Mouse (Mus musculus): ENCODE results near the gene Ppp1r9b. TPM values are rescaled to one million over a fixed set of nuclear protein-coding genes. Genes with fewer than 3 reads are reported as not detected.
"Not testable (repeated sequence)": the region's sequence is repeated elsewhere in the genome, so short reads cannot be mapped to it uniquely, and the experiment has no call there.

The Ppp1r9b gene
- polyA plus RNA-seq, 1 experiment = 29.9 TPM

DNA sequence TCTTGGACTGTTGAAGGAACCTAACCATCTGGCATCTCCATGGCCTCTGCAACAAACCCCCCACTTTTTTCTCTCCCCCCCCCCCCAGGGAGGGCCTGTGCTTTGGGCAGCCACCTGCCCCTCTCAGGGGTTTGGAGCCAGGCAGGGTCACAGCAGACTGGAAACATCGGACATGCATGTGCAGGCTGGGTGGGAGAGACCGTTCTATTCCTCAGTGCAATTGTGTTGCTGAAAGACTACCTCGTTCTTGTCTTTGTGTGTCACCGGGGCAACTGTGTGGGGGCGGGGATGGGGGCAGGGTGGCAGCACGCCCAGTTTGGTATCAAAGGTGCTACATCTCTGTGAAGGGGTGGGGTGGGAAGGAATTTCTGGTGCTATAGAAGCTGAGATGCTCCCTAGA, 38.7 kb upstream of the Ppp1r9b start:
- Histone ChIP-seq H3K27me3 (replicated peaks; ENCODE audit: control insufficient read depth, insufficient read depth, low read length) (no peaks in the 10 kb centered on the region), H3K4me3 (ENCODE audit: insufficient read depth, low read depth, low read length) (no peak overlapping the region), H3K27ac (ENCODE audit: insufficient read depth, low read depth, low read length) (no peak overlapping the region), H3K4me1 (ENCODE audit: control insufficient read depth, insufficient read depth, low read length) (no peaks in the 10 kb centered on the region), H3K36me3 (ENCODE audit: control insufficient read depth, insufficient read depth, low read length) (no peaks in the 10 kb centered on the region)
- TF ChIP-seq CTCF (conservative IDR thresholded peaks at IDR 0.05; ENCODE audit: insufficient read depth, insufficient read length, low read depth, low read length) (no peak), POLR2A (IDR thresholded peaks at IDR 0.05; ENCODE audit: low read depth, low read length) (no peak)
- no peak for DNase-seq
- WGBS = 24% methylated on average over 6 of the region's 6 CpGs

- H3K4me3 ChIP-seq (ENCODE audit: insufficient read depth, low read depth, low read length) = no peak overlapping the region
- no peak for TF ChIP-seq CTCF (conservative IDR thresholded peaks at IDR 0.05; ENCODE audit: insufficient read depth, insufficient read length, low read depth, low read length)
- no peak for TF ChIP-seq POLR2A (IDR thresholded peaks at IDR 0.05; ENCODE audit: low read depth, low read length)
- no peaks in the 10 kb centered on the region for H3K36me3 ChIP-seq (ENCODE audit: control insufficient read depth, insufficient read depth, low read length)
- H3K27ac ChIP-seq (ENCODE audit: insufficient read depth, low read depth, low read length) = no peak overlapping the region
- no peaks in the 10 kb centered on the region for H3K27me3 ChIP-seq (replicated peaks; ENCODE audit: control insufficient read depth, insufficient read depth, low read length)
- 93% methylated on average over 9 of the region's 9 CpGs for WGBS
- DNase-seq = no peak
- peaks cover 7% of the 10 kb centered on the region; the same call in 1 of the 2 replicates for H3K4me1 ChIP-seq (ENCODE audit: control insufficient read depth, insufficient read depth, low read length)
These were observed 35.7 kb upstream of the Ppp1r9b start for GRCm38 (mm10) chr11:94955103-94955502.

GRCm38 (mm10) chr11:94957693-94958064, 33.2 kb upstream of the Ppp1r9b start:
- WGBS = 83% methylated on average over 9 of the region's 9 CpGs
- Histone ChIP-seq H3K27ac (ENCODE audit: insufficient read depth, low read depth, low read length) (peak overlapping the region; percentile 40; the same call in 1 of the 2 replicates), H3K36me3 (ENCODE audit: control insufficient read depth, insufficient read depth, low read length) (no peaks in the 10 kb centered on the region), H3K4me1 (ENCODE audit: control insufficient read depth, insufficient read depth, low read length) (peaks cover 7% of the 10 kb centered on the region; the same call in 1 of the 2 replicates), H3K27me3 (replicated peaks; ENCODE audit: control insufficient read depth, insufficient read depth, low read length) (no peaks in the 10 kb centered on the region), H3K4me3 (ENCODE audit: insufficient read depth, low read depth, low read length) (no peak overlapping the region)
- peak; percentile 68 for DNase-seq
- no peak for TF ChIP-seq POLR2A (IDR thresholded peaks at IDR 0.05; ENCODE audit: low read depth, low read length)
- no peak for TF ChIP-seq CTCF (conservative IDR thresholded peaks at IDR 0.05; ENCODE audit: insufficient read depth, insufficient read length, low read depth, low read length)

DNA sequence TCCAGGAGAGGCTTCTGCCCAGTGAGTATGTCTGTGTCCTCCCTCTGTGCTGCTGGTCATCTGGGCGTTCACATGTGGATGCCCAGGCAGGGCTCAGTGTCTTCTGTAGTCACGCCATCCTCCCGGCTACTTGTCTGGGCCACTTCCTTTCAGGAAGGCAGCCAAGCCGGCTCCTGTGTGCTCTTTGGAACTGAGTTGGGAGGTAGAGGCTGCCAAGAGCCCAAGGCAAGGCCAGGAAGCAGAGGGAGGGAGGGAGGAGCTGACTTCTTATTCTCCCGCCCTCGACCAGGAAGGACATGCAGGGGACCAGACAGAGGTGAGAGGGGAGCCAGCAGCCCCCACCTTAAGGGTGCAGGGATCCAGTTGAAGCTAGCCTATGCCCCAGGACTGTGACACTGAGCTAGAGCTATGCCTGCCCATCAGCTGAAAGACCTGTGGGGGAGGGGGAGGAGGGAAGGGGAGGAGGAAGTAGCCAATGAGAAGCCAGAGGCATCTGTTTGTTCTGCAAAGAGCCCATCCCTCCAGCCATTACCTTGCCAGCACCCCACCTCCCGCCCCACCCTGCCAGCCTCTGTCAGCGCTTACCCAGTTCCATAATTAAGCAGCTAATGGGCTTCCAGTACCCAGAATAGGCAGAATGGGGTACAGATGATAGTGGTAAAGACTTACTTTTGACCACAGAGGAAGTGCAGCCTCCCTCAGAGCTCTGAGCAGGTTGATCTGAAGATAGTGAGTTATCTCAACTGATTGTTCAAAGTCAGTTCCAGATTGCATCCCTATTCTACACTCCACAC, 32.6 kb upstream of the Ppp1r9b start:
- peak; percentile 15 for TF ChIP-seq POLR2A (IDR thresholded peaks at IDR 0.05; ENCODE audit: low read depth, low read length)
- TF ChIP-seq CTCF (conservative IDR thresholded peaks at IDR 0.05; ENCODE audit: insufficient read depth, insufficient read length, low read depth, low read length) = no peak
- H3K4me1 ChIP-seq (ENCODE audit: control insufficient read depth, insufficient read depth, low read length) = peaks cover 7% of the 10 kb centered on the region; the same call in 1 of the 2 replicates
- peak overlapping the region; percentile 44; the same call in 1 of the 2 replicates for H3K27ac ChIP-seq (ENCODE audit: insufficient read depth, low read depth, low read length)
- DNase-seq = peak; percentile 95
- H3K27me3 ChIP-seq (replicated peaks; ENCODE audit: control insufficient read depth, insufficient read depth, low read length) = no peaks in the 10 kb centered on the region
- peak overlapping the region; percentile 11; the same call in 1 of the 2 replicates for H3K4me3 ChIP-seq (ENCODE audit: insufficient read depth, low read depth, low read length)
- 7% methylated on average over 8 of the region's 8 CpGs for WGBS
- no peaks in the 10 kb centered on the region for H3K36me3 ChIP-seq (ENCODE audit: control insufficient read depth, insufficient read depth, low read length)

GRCm38 (mm10) chr11:94962534-94963101, 28.2 kb upstream of the Ppp1r9b start:
- H3K27me3 ChIP-seq (replicated peaks; ENCODE audit: control insufficient read depth, insufficient read depth, low read length) = no peaks in the 10 kb centered on the region
- no peak for DNase-seq
- H3K27ac ChIP-seq (ENCODE audit: insufficient read depth, low read depth, low read length) = no peak overlapping the region
- TF ChIP-seq CTCF (conservative IDR thresholded peaks at IDR 0.05; ENCODE audit: insufficient read depth, insufficient read length, low read depth, low read length) (no peak), POLR2A (IDR thresholded peaks at IDR 0.05; ENCODE audit: low read depth, low read length) (no peak)
- H3K4me3 ChIP-seq (ENCODE audit: insufficient read depth, low read depth, low read length) = no peak overlapping the region
- peaks cover 7% of the 10 kb centered on the region; the same call in 1 of the 2 replicates for H3K4me1 ChIP-seq (ENCODE audit: control insufficient read depth, insufficient read depth, low read length)
- no peaks in the 10 kb centered on the region for H3K36me3 ChIP-seq (ENCODE audit: control insufficient read depth, insufficient read depth, low read length)
- 50% methylated on average over 5 of the region's 5 CpGs for WGBS

GRCm38 (mm10) chr11:94967419-94967818, 23.4 kb upstream of the Ppp1r9b start, which contains the start of gene Hils1:
TSS of gene Hils1 (plus strand) at chr11:94967593.
- Histone ChIP-seq H3K4me1 (ENCODE audit: control insufficient read depth, insufficient read depth, low read length) (no peaks in the 10 kb centered on the region), H3K36me3 (ENCODE audit: control insufficient read depth, insufficient read depth, low read length) (no peaks in the 10 kb centered on the region), H3K27me3 (replicated peaks; ENCODE audit: control insufficient read depth, insufficient read depth, low read length) (no peaks in the 10 kb centered on the region), H3K4me3 (ENCODE audit: insufficient read depth, low read depth, low read length) (no peak within 1 kb of the TSS), H3K27ac (ENCODE audit: insufficient read depth, low read depth, low read length) (no peak within 1 kb of the TSS)
- TF ChIP-seq POLR2A (IDR thresholded peaks at IDR 0.05; ENCODE audit: low read depth, low read length) (no peak), CTCF (conservative IDR thresholded peaks at IDR 0.05; ENCODE audit: insufficient read depth, insufficient read length, low read depth, low read length) (no peak)
- DNase-seq = no peak
- 47% methylated on average over 4 of the region's 4 CpGs for WGBS

DNA sequence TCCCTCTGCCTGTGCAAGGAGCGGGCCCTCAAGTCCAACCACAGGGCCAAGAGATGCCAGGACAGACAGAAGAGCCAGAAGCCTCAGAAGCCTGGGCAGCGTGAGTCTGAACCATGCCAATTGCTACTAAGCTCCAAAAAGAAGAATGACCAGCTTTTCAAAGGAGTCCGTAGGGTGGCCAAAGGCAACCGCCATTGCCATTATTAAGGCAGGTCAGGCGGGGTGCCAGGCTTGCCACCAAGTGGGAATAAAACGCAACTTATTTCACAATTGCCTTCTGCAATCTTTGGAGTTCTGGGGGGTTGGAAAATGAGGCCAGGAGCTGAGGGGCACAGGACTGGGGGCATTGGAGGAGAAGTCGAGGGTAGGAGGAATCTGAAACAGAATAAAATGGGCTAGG, 22.6 kb upstream of the Ppp1r9b start:
- no peak overlapping the region for H3K27ac ChIP-seq (ENCODE audit: insufficient read depth, low read depth, low read length)
- no peaks in the 10 kb centered on the region for H3K27me3 ChIP-seq (replicated peaks; ENCODE audit: control insufficient read depth, insufficient read depth, low read length)
- H3K36me3 ChIP-seq (ENCODE audit: control insufficient read depth, insufficient read depth, low read length) = no peaks in the 10 kb centered on the region
- no peak overlapping the region for H3K4me3 ChIP-seq (ENCODE audit: insufficient read depth, low read depth, low read length)
- 85% methylated on average over 7 of the region's 7 CpGs for WGBS
- no peaks in the 10 kb centered on the region for H3K4me1 ChIP-seq (ENCODE audit: control insufficient read depth, insufficient read depth, low read length)
- DNase-seq = no peak
- TF ChIP-seq POLR2A (IDR thresholded peaks at IDR 0.05; ENCODE audit: low read depth, low read length) = no peak
- no peak for TF ChIP-seq CTCF (conservative IDR thresholded peaks at IDR 0.05; ENCODE audit: insufficient read depth, insufficient read length, low read depth, low read length)

GRCm38 (mm10) chr11:94969709-94970108, 21.1 kb upstream of the Ppp1r9b start:
- H3K27ac ChIP-seq (ENCODE audit: insufficient read depth, low read depth, low read length); H3K36me3 ChIP-seq (ENCODE audit: control insufficient read depth, insufficient read depth, low read length); H3K27me3 ChIP-seq (replicated peaks; ENCODE audit: control insufficient read depth, insufficient read depth, low read length); H3K4me1 ChIP-seq (ENCODE audit: control insufficient read depth, insufficient read depth, low read length); H3K4me3 ChIP-seq (ENCODE audit: insufficient read depth, low read depth, low read length); DNase-seq: not testable (repeated sequence)
- WGBS = 82% methylated on average over 4 of the region's 4 CpGs

Measured in kidney, adult 2 months (tissue).